Mouse (Mus musculus) gastrocnemius, postnatal 25 days (tissue): ENCODE measurements around the gene Rpl35a. TPM values are rescaled to one million over a fixed set of nuclear protein-coding genes. Genes with fewer than 3 reads are reported as not detected.

Source experiments
- DNase-seq: peaks from one replicate; pipeline ENCODE4 v3.0.0; 2022
- long read RNA-seq, 2 experiments: library from polyadenylated mRNA; stranded (forward); transcript quantifications; one replicate each; pipeline ENCODE4 v2.0.0; 2021
- total RNA-seq, 2 experiments: library from RNA; stranded (reverse); gene quantifications; 1 replicate in 1 of 2; 2 replicates in 1 of 2; pipeline ENCODE4 v1.2.3; 2021

Gene Rpl35a
- total RNA-seq = 100 to 1,000 TPM; 203 to 249 TPM
- long read RNA-seq, experiment 1, transcript Rpl35a-204 (5 exons, 500 nt) = minor isoform, 11 of 68 reads
- long read RNA-seq, experiment 1, transcript Rpl35a-205 (5 exons, 510 nt) = major isoform, 39 of 68 reads
- long read RNA-seq, experiment 1, transcript Rpl35a-201 (5 exons, 491 nt) = minor isoform, 12 of 68 reads
- long read RNA-seq, experiment 1, partial matches to known transcripts = 3 of 68 reads
- long read RNA-seq, experiment 1, other reads (novel, unspliced or antisense) = 2 of 68 reads
- long read RNA-seq, experiment 2, transcript Rpl35a-204 (5 exons, 500 nt) = minor isoform, 7 of 39 reads
- long read RNA-seq, experiment 2, transcript Rpl35a-205 (5 exons, 510 nt) = major isoform, 22 of 39 reads
- long read RNA-seq, experiment 2, transcript Rpl35a-201 (5 exons, 491 nt) = minor isoform, 6 of 39 reads
- long read RNA-seq, experiment 2, partial matches to known transcripts = 2 of 39 reads
- long read RNA-seq, experiment 2, other reads (novel, unspliced or antisense) = 2 of 39 reads

GRCm38 (mm10) chr16:33056095-33056785 is at the start of gene Rpl35a, which contains the start of gene Iqcg:
TSS of gene Rpl35a (plus strand) at chr16:33056453.
TSS of gene Iqcg (minus strand) at chr16:33056218.
- DNase-seq = peak; percentile 83

GRCm38 (mm10) chr16:33006888-33007287 is 49.4 kb upstream of the Rpl35a start:
- no peak for DNase-seq

GRCm38 (mm10) chr16:33007436-33007835 is 48.8 kb upstream of the Rpl35a start:
- no peak for DNase-seq

GRCm38 (mm10) chr16:33010166-33010565 is 46.1 kb upstream of the Rpl35a start:
- no peak for DNase-seq

GRCm38 (mm10) chr16:33013801-33014200 is 42.5 kb upstream of the Rpl35a start:
- no peak for DNase-seq

GRCm38 (mm10) chr16:33014921-33015320 is 41.3 kb upstream of the Rpl35a start:
- DNase-seq = peak; percentile 43

GRCm38 (mm10) chr16:33015396-33015907 is 40.8 kb upstream of the Rpl35a start:
- DNase-seq = no peak

- DNase-seq = no peak
Observed at GRCm38 (mm10) chr16:33015986-33016385, 40.3 kb upstream of the Rpl35a start.

GRCm38 (mm10) chr16:33017677-33018349 is 38.4 kb upstream of the Rpl35a start:
- DNase-seq = no peak

- peak; percentile 18 for DNase-seq
Observed at GRCm38 (mm10) chr16:33019117-33019770, 37.0 kb upstream of the Rpl35a start.

GRCm38 (mm10) chr16:33021381-33021780 is 34.9 kb upstream of the Rpl35a start:
- no peak for DNase-seq

GRCm38 (mm10) chr16:33023750-33024149 is 32.5 kb upstream of the Rpl35a start:
- peak; percentile 73 for DNase-seq

GRCm38 (mm10) chr16:33024456-33025104 is 31.7 kb upstream of the Rpl35a start:
- no peak for DNase-seq

GRCm38 (mm10) chr16:33026357-33026756 is 29.9 kb upstream of the Rpl35a start:
- no peak for DNase-seq

GRCm38 (mm10) chr16:33036006-33036405 is 20.2 kb upstream of the Rpl35a start:
- no peak for DNase-seq

GRCm38 (mm10) chr16:33042682-33043081 is 13.6 kb upstream of the Rpl35a start:
- no peak for DNase-seq

GRCm38 (mm10) chr16:33043268-33043667 is 13.0 kb upstream of the Rpl35a start:
- no peak for DNase-seq

- DNase-seq = no peak
Observed at GRCm38 (mm10) chr16:33048004-33048403, 8.2 kb upstream of the Rpl35a start.

GRCm38 (mm10) chr16:33048686-33049085 is 7.6 kb upstream of the Rpl35a start:
- no peak for DNase-seq

- no peak for DNase-seq
Observed at GRCm38 (mm10) chr16:33049809-33050208, 6.4 kb upstream of the Rpl35a start.

- DNase-seq = no peak
Observed at GRCm38 (mm10) chr16:33053141-33053540, 3.1 kb upstream of the Rpl35a start.
